Mouse (Mus musculus) ES-Bruce4 (cell line): ENCODE data around the gene Rnf130. TPM values are rescaled to one million over a fixed set of nuclear protein-coding genes. Genes with fewer than 3 reads are reported as not detected.
"Not testable (repeated sequence)": the region's sequence is repeated elsewhere in the genome, so short reads cannot be mapped to it uniquely, and the experiment has no call there.

Experiments
- H3K27ac ChIP-seq: 2 replicates; pipeline ENCODE4 v1.5.1; 2012; ENCODE audit warnings: low read length, inconsistent platforms; ENCODE audit not compliant: insufficient read depth
- H3K27me3 ChIP-seq: 2 replicates; pipeline ENCODE4 v1.6.1; 2012; ENCODE audit warnings: mild to moderate bottlenecking, low read length, inconsistent platforms; ENCODE audit not compliant: control insufficient read depth, poor library complexity, insufficient read depth, severe bottlenecking
- H3K36me3 ChIP-seq: 2 replicates; pipeline ENCODE4 v1.6.1; 2012; ENCODE audit warnings: inconsistent platforms, mild to moderate bottlenecking, low read length, moderate library complexity; ENCODE audit not compliant: control insufficient read depth, poor library complexity, insufficient read depth, severe bottlenecking
- H3K4me1 ChIP-seq: one replicate; pipeline ENCODE4 v1.8.1; 2011; ENCODE audit warnings: low read length; ENCODE audit not compliant: control insufficient read depth, insufficient read depth
- H3K4me3 ChIP-seq: 2 replicates; pipeline ENCODE4 v1.5.1; 2011; ENCODE audit warnings: low read depth, mild to moderate bottlenecking, low read length
- H3K9ac ChIP-seq: 2 replicates; pipeline ENCODE4 v1.6.1; 2012; ENCODE audit warnings: low read depth, mild to moderate bottlenecking, inconsistent platforms; ENCODE audit not compliant: poor library complexity, severe bottlenecking
- H3K9me3 ChIP-seq: replicated peaks from 2 replicates; pipeline ENCODE4 v1.6.1; 2012; ENCODE audit warnings: mild to moderate bottlenecking, low read length, inconsistent platforms; ENCODE audit not compliant: control insufficient read depth, poor library complexity, insufficient read depth, severe bottlenecking
- CTCF ChIP-seq: IDR thresholded peaks from one replicate; pipeline ENCODE4 v1.8.1; 2011; ENCODE audit warnings: low read depth, low read length
- EP300 ChIP-seq: IDR thresholded peaks from 2 replicates; pipeline ENCODE4 v1.6.1; 2011; ENCODE audit warnings: low read depth, low read length; ENCODE audit not compliant: insufficient read depth
- POLR2A ChIP-seq: IDR thresholded peaks from one replicate; pipeline ENCODE4 v1.8.1; 2011; ENCODE audit warnings: low read length; ENCODE audit not compliant: insufficient read depth
- polyA plus RNA-seq: library from polyadenylated mRNA; stranded (reverse); fragments of >200 nt; gene quantifications from 2 replicates; pipeline ENCODE4 v1.2.4, GENCODE M21; 2011; ENCODE audit warnings: low read depth; ENCODE audit not compliant: missing spikeins, insufficient read depth, insufficient read length

Gene Rnf130
- polyA plus RNA-seq, 1 experiment = 21.8 TPM

DNA sequence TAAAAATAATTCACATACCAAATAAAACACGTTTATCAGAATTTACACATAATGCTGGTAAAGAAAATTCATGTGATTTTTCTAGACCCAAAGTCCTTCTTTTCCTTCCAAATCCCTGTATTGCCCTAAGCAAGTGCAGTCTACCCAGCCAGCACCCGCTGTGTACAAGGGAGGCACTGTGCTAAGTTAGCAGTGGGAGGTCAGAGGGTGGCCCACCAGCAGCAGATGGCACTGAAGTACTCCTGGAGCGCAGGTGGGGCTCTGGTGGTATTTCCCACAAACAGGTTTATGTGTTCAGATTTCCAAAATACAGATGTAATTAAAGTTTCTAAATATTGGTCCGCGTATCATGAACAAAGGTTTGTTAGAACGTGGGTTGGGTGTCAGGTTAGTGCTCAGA lies 71.9 kb downstream of the Rnf130 start:
- Histone ChIP-seq H3K27ac (no peak overlapping the region), H3K27me3 (no peaks in the 10 kb centered on the region), H3K36me3 (no peaks in the 10 kb centered on the region), H3K9me3 (no peaks in the 10 kb centered on the region), H3K4me1 (no peaks in the 10 kb centered on the region), H3K9ac (no peak overlapping the region), H3K4me3 (no peak overlapping the region)
- TF ChIP-seq CTCF (no peak), EP300 (no peak), POLR2A (no peak)

DNA sequence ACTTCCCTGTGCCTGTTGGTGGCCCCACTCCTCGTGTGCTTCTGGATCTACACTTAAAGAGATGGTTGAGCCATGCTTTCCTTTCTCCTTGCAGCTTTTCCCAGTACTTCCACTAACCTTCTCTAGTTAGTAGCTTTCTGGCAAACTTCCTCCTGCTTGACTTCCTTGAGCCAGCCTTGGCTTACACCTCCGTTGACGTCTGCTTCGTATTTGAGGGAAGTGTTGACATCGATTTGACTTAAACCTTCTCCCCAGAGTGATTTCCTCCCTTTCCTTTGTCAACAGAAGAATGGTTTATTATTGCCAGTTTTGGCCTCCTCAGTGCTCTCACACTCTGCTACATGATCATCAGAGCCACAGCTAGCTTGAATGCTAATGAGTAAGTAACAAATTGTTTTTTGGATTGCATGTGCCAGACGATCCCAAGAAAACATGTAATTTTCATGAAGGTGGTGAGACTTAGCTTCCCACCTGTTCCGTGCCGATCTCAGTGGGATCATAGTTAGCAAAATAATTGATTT lies 73.9 kb downstream of the Rnf130 start:
- no peak overlapping the region for H3K9ac ChIP-seq
- TF ChIP-seq POLR2A (no peak), EP300 (no peak), CTCF (no peak)
- H3K4me3 ChIP-seq = no peak overlapping the region
- H3K36me3 ChIP-seq = no peaks in the 10 kb centered on the region
- no peak overlapping the region for H3K27ac ChIP-seq
- H3K4me1 ChIP-seq = no peaks in the 10 kb centered on the region
- no peaks in the 10 kb centered on the region for H3K27me3 ChIP-seq
- H3K9me3 ChIP-seq = no peaks in the 10 kb centered on the region

DNA sequence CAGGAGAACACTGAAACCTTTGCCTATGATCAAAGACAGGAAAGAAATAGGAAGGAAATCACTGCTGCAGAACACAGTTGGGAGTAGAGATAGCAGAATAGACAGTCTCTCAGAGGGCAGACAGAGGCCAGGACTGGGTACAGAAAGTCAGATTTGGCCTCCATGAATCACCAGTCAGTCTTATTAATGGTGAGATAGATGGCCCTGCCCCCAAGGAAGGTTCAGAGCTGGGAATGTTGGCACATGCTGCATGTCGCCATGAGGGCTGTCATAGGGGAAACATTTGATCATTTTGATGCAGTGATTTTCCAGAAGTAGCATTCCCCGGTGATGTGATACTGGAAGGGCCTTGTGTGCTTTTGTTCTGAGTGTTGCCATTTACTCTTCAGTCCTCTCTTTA lies 74.5 kb downstream of the Rnf130 start:
- no peaks in the 10 kb centered on the region for H3K36me3 ChIP-seq
- no peak overlapping the region for H3K27ac ChIP-seq
- H3K4me1 ChIP-seq = no peaks in the 10 kb centered on the region

DNA sequence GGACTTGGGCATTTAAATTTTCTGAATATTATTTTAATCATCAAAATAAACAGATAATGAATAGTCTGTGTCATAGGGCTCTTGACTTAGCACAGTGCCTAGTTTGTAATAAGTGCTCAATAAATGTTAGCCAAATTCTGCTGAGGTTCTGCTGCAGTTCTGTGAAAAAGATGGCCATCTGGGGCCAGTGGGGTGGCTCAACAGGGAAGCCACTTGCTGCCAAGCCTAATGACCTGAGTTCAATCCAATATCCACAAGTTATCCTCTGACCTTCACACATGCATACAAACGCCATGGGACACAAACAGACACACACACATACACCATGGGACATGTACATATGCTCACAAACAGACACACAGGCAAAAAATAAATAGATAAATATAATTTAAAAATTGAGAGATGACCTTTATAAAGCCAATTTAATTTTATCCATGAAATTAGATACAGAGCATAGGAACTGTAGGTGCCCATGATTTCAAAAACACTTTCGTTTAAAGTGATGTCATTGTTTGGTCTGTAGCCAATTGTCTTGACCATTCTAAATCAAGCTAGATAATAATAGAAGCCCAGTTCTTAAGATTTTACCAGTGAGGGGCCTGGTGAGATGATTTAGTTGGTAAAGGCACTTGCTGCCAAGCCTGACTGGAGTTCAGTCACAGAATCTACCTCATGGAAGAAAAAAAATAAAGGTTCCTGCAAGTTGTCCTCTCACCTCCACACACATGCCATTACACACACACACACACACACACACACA lies 75.6 kb downstream of the Rnf130 start:
- H3K36me3 ChIP-seq = no peaks in the 10 kb centered on the region

More for the DNA sequence above, 74.5 kb downstream of the Rnf130 start:
- no peaks in the 10 kb centered on the region for H3K27me3 ChIP-seq
- TF ChIP-seq EP300 (no peak), CTCF (no peak), POLR2A (no peak)
- no peak overlapping the region for H3K9ac ChIP-seq
- no peaks in the 10 kb centered on the region for H3K9me3 ChIP-seq
- H3K4me3 ChIP-seq = no peak overlapping the region

DNA sequence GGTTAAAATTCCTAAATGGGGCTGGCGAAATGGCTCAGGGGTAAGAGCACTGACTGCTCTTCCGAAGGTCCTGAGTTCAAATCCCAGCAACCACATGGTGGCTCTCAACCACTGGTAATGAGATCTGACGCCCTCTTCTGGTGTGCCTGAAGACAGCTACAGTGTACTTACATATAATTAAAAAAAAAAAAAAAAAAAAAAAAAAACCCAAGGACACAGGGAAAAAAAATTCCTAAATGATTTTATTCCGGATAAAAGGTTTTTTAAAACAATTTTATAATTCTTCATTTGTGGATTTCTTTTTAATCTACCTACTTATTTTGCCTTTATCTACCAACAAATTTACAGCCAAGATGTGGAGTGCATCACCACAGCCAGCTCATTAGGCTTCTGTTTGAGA lies 76.8 kb downstream of the Rnf130 start:
- not testable (repeated sequence) for H3K4me1 ChIP-seq, H3K9ac ChIP-seq, H3K27ac ChIP-seq, H3K36me3 ChIP-seq, H3K9me3 ChIP-seq, H3K4me3 ChIP-seq, H3K27me3 ChIP-seq

More for the DNA sequence above, 75.6 kb downstream of the Rnf130 start:
- TF ChIP-seq POLR2A (no peak), EP300 (no peak), CTCF (no peak)
- no peak overlapping the region for H3K27ac ChIP-seq
- H3K4me3 ChIP-seq = no peak overlapping the region
- H3K9me3 ChIP-seq = no peaks in the 10 kb centered on the region
- no peaks in the 10 kb centered on the region for H3K4me1 ChIP-seq
- H3K9ac ChIP-seq = no peak overlapping the region
- no peaks in the 10 kb centered on the region for H3K27me3 ChIP-seq

DNA sequence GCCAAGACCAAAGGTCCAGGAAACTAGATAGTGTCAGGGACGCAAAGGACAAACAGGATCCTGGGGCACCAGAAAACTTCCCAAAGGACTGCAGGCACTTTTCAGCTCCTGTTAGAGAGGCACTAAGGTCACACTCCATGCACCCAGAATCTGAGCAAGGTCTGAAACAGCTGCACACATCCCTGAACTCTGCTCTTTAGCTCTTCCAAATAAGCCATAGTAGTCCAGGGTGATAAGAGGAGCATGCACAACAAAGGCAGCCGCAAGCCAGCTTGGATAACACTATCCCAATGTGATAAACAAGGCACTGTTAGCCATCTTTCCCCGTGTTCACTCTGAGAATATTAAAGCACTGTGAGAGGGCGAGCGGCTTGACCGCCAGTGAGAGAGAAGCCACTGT lies 78.9 kb downstream of the Rnf130 start:
- Histone ChIP-seq H3K36me3 (no peaks in the 10 kb centered on the region), H3K27ac (no peak overlapping the region), H3K9ac (no peak overlapping the region), H3K4me3 (no peak overlapping the region), H3K9me3 (no peaks in the 10 kb centered on the region), H3K27me3 (no peaks in the 10 kb centered on the region), H3K4me1 (peaks cover 2% of the 10 kb centered on the region)
- TF ChIP-seq POLR2A (no peak), EP300 (no peak), CTCF (no peak)
